Mouse (Mus musculus) neural tube, embryonic 13.5 days (tissue): ENCODE results near the gene Masp1. TPM values are rescaled to one million over a fixed set of nuclear protein-coding genes. Genes with fewer than 3 reads are reported as not detected.

Experiments used
- ATAC-seq: fragments of 200-750 bp; cut with Nextera tagmentation; 2 replicates; pipeline ENCODE4 v1.8.0; 2017; ENCODE audit warnings: low read depth, mild to moderate bottlenecking, moderate TSS enrichment, moderate library complexity
- H3K27ac ChIP-seq: fragments of 300-500 bp; sonication (generic); replicated peaks from 2 replicates; pipeline ENCODE4 v1.5.1; 2015; ENCODE audit warnings: moderate library complexity, mild to moderate bottlenecking, inconsistent platforms
- H3K27me3 ChIP-seq: fragments of 300-500 bp; sonication (generic); 2 replicates; pipeline ENCODE4 v1.6.1; 2015; ENCODE audit warnings: mild to moderate bottlenecking, inconsistent platforms
- H3K36me3 ChIP-seq: fragments of 300-500 bp; sonication (generic); 2 replicates; pipeline ENCODE4 v1.6.1; 2015; ENCODE audit warnings: mild to moderate bottlenecking, inconsistent platforms
- H3K4me1 ChIP-seq: fragments of 300-500 bp; sonication (generic); replicated peaks from 2 replicates; pipeline ENCODE4 v1.6.1; 2015; ENCODE audit warnings: inconsistent platforms
- H3K4me2 ChIP-seq: fragments of 300-500 bp; sonication (generic); 2 replicates; pipeline ENCODE4 v1.6.1; 2015; ENCODE audit warnings: inconsistent platforms, mild to moderate bottlenecking, moderate library complexity
- H3K4me3 ChIP-seq: fragments of 300-500 bp; sonication (generic); 2 replicates; pipeline ENCODE4 v1.5.1; 2015; ENCODE audit warnings: mild to moderate bottlenecking, inconsistent platforms
- H3K9ac ChIP-seq: fragments of 300-500 bp; sonication (generic); 2 replicates; pipeline ENCODE4 v1.6.1; 2015; ENCODE audit warnings: moderate library complexity, mild to moderate bottlenecking, inconsistent platforms
- H3K9me3 ChIP-seq: fragments of 300-500 bp; sonication (generic); 2 replicates; pipeline ENCODE4 v1.6.1; 2016; ENCODE audit warnings: inconsistent platforms
- WGBS: fragments of 180-500 bp; shearing (Covaris S2); methylation state at CpG from one replicate; pipeline ENCODE4 v1.1.7; 2015; 5-methylcytosine and 5-hydroxymethylcytosine counted together
- polyA plus RNA-seq: library from polyadenylated mRNA; unstranded; fragments of >200 nt; fragmentation: Nextera tagmentation; extraction: Ambion mirVana; gene quantifications from 2 replicates; pipeline ENCODE4 v1.2.1, GENCODE M21; 2015

The Masp1 gene
- polyA plus RNA-seq, result 30.0 and 34.4 TPM in 2 replicates

DNA sequence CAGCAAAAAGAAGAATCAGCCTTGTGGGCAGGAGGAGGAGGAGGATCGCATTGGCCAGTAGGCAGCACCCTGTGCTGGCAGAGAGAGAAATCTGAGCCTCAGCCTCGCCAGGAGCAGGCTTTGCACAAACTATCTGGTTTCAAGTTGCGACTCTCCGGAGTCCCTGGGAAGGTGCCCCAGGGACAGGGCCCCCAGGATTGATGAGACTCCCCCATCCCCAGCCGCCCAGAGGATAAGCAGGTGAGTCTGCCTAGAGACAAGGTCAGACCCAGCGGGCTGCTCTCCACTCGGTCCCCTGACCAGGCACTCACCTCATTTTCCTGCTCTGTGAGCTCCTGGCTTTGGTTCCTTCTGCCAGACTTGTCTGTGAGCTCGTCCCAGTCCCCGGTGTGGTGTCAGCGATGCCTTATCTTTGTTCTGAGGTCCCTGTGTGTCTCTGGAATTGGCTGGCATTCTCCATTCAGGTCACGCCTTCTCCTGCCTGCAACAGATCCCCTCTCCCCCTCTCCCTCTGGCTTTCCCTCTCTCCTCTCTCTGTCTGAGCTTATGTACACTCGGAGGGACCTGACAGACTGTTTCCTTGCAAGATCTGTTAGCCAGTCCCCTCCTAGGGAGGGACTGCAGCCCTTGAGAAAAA is at the start of gene Masp1, which contains the start of gene Rtp4:
TSS of gene Masp1 (minus strand) at position 581 of the 637 bp plus-strand sequence.
TSS of gene Rtp4 (plus strand) at position 57 of the 637 bp plus-strand sequence.
- H3K9me3 ChIP-seq, result no peaks in the 10 kb centered on the region
- H3K4me3 ChIP-seq, result peak within 1 kb of the TSS; percentile 42
- WGBS, result 1% methylated on average over 12 of the region's 12 CpGs
- no peaks in the 10 kb centered on the region for H3K36me3 ChIP-seq
- peaks cover 76% of the 10 kb centered on the region for H3K4me1 ChIP-seq
- H3K4me2 ChIP-seq, result peak within 1 kb of the TSS; percentile 59
- peak within 1 kb of the TSS; percentile 90 for H3K27ac ChIP-seq
- H3K27me3 ChIP-seq, result no peaks in the 10 kb centered on the region
- H3K9ac ChIP-seq, result peak within 1 kb of the TSS; percentile 71
- ATAC-seq, result peak; percentile 86

DNA sequence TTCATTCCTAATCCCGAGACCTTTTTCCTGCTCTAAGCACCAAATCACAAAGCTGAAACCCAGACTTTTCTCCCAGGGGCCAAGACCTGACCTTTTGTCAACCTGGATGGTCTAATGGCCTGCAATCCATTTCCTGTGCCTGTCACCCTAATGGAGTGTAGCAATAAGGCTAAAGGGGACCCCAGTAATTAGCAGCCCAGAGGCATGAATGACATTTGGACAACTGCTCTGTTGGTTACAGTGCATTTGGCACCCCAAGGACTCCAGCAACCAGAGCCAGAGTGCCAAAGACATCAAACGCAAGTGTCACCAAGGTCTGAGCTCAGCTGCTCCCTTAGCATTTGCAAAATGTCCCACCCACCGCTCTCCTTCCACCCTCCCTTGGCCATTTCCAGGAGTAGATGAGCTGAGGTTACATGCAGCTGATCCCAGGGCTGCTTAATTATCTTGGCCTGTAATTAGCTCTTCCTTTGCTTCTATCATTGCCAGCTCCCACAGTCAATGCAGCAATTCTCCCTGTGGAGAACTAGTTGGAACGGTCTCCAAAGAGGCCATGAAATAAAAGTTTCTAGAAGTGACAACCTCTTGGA is 47.8 kb upstream of the Masp1 start:
- H3K27me3 ChIP-seq, result no peaks in the 10 kb centered on the region
- H3K9ac ChIP-seq, result no peak overlapping the region
- H3K4me2 ChIP-seq, result no peak overlapping the region
- peak; percentile 32; the same call in 1 of the 2 replicates for ATAC-seq
- no peak overlapping the region for H3K4me3 ChIP-seq
- no peak overlapping the region for H3K27ac ChIP-seq
- WGBS, result 19% methylated on average over 4 of the region's 4 CpGs
- H3K4me1 ChIP-seq, result no peaks in the 10 kb centered on the region
- H3K9me3 ChIP-seq, result no peaks in the 10 kb centered on the region
- H3K36me3 ChIP-seq, result no peaks in the 10 kb centered on the region

DNA sequence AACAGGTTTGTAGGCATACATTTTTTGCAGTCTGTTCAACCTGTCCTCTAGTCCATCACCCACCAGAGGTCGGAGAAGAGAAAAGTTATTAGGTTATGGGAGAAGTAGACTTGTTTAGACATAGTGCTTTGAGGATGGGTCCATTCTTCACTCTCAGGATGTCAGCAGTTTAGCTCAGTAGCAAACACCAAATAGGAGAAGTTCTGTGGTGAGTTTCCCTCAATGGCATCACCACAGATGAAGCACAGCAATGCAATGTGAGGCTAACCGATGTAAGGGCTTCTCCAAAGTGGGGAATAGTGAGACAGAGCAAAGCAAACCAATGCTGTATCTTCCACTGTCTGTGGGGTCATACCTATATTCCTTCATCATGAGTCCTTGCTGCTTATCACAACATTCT is 37.1 kb upstream of the Masp1 start:
- no peak overlapping the region for H3K9ac ChIP-seq
- H3K4me3 ChIP-seq, result no peak overlapping the region
- no peak overlapping the region for H3K27ac ChIP-seq
- no peaks in the 10 kb centered on the region for H3K9me3 ChIP-seq
- H3K36me3 ChIP-seq, result no peaks in the 10 kb centered on the region
- no peak overlapping the region for H3K4me2 ChIP-seq
- 88% methylated on average over 2 of the region's 2 CpGs for WGBS
- ATAC-seq, result no peak
- H3K4me1 ChIP-seq, result no peaks in the 10 kb centered on the region
- H3K27me3 ChIP-seq, result no peaks in the 10 kb centered on the region

- Histone ChIP-seq H3K9ac (no peak overlapping the region), H3K4me1 (no peaks in the 10 kb centered on the region), H3K27ac (no peak overlapping the region), H3K27me3 (no peaks in the 10 kb centered on the region), H3K9me3 (no peaks in the 10 kb centered on the region), H3K4me2 (no peak overlapping the region), H3K4me3 (no peak overlapping the region), H3K36me3 (no peaks in the 10 kb centered on the region)
- WGBS, result 95% methylated on average over 5 of the region's 5 CpGs
- ATAC-seq, result no peak
Observed at GRCm38 (mm10) chr16:23557195-23557594, 36.6 kb upstream of the Masp1 start.

DNA sequence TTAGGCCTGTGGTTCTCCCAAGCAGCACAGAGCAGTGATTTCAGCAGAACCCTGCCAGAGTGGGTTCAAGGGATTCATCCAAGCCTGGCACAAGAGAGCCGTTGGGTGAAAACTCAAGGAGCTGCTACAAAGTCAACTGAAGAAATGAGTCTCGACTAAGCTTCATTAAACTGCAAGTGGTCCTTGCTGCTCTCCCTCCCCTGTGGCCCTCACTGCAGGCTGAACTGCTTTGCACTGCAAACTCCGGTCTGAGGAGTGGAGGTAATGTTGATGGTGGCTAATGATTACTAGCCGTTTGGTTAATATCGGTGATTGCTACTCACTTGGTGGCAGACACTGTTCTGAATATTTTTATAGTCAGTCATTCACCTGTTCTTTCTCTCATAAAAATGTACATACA is 34.1 kb upstream of the Masp1 start:
- Histone ChIP-seq H3K36me3 (no peaks in the 10 kb centered on the region), H3K4me2 (no peak overlapping the region), H3K9ac (no peak overlapping the region), H3K27me3 (no peaks in the 10 kb centered on the region), H3K9me3 (no peaks in the 10 kb centered on the region), H3K4me3 (no peak overlapping the region), H3K4me1 (no peaks in the 10 kb centered on the region; the same call in 1 of the 2 replicates), H3K27ac (no peak overlapping the region)
- WGBS, result 72% methylated on average over 5 of the region's 5 CpGs
- ATAC-seq, result no peak

DNA sequence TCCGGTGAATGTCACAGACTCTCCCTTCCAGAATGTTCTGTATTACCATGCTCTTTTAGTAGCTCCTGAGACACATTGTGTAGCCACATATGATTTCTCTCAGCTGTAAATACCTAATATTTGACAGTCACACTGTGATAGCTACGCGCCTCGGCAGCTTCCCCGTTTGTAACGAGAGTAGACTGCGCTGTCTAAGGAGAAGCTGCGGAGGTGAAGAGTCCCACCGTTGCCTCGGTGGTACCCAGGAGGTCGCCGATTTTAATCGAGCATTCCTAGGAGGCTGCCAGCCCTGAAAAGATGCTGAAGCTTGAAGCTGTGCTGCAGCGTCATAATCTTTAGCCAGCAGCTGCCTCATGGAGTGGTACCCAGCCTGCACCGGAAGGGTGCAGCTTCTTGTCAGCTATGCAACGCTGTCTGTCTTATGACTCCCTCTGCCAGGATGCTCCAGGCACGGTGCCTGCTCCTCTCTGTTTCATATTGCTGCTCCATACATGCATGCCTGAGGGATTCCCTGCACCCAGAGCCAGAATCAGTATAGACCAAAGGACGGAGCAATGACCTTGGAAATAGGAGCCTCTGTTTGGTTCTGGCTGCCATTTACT is 30.5 kb upstream of the Masp1 start:
- peak; percentile 60 for ATAC-seq
- H3K27ac ChIP-seq, result 0 out of 2 replicates have a peak overlapping the region, but pooled peaks have one; percentile 13
- H3K4me2 ChIP-seq, result no peak overlapping the region
- H3K9ac ChIP-seq, result 0 out of 2 replicates have a peak overlapping the region, but pooled peaks have one; percentile 22
- no peaks in the 10 kb centered on the region for H3K9me3 ChIP-seq
- WGBS, result 74% methylated on average over 18 of the region's 18 CpGs
- H3K36me3 ChIP-seq, result no peaks in the 10 kb centered on the region
- no peaks in the 10 kb centered on the region for H3K27me3 ChIP-seq
- H3K4me1 ChIP-seq, result no peaks in the 10 kb centered on the region; the same call in 1 of the 2 replicates
- H3K4me3 ChIP-seq, result no peak overlapping the region

- Histone ChIP-seq H3K4me2 (no peak overlapping the region), H3K9ac (0 out of 2 replicates have a peak overlapping the region, but pooled peaks have one; percentile 22), H3K4me1 (no peaks in the 10 kb centered on the region; the same call in 1 of the 2 replicates), H3K27ac (0 out of 2 replicates have a peak overlapping the region, but pooled peaks have one; percentile 13), H3K9me3 (no peaks in the 10 kb centered on the region), H3K4me3 (no peak overlapping the region), H3K36me3 (no peaks in the 10 kb centered on the region), H3K27me3 (no peaks in the 10 kb centered on the region)
- 49% methylated on average over 8 of the region's 8 CpGs for WGBS
- ATAC-seq, result peak; percentile 66; the same call in 1 of the 2 replicates
Observed at GRCm38 (mm10) chr16:23550346-23550980, 29.8 kb upstream of the Masp1 start.

DNA sequence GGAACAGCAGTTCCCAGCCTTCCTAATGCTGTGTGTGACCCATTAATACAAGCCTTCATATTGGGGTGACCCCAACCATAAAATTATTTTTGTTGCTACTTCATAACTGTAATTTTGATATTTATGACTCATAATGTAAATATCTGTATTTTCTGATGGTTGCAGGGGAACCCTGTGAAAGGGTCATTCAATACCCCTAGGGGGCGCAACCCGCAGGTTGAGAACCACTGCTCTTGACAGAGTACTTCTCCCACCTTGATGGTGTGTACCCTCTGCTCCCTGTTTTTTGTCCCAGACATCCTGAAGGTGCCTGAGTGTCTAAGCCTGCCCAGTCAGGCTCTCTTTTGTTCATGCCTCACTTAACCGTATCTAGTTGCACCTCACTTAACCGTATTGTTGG is 27.2 kb upstream of the Masp1 start:
- Histone ChIP-seq H3K4me1 (peaks cover 7% of the 10 kb centered on the region; the same call in 1 of the 2 replicates), H3K9ac (no peak overlapping the region), H3K4me3 (no peak overlapping the region), H3K27me3 (no peaks in the 10 kb centered on the region; the same call in 1 of the 2 replicates), H3K36me3 (no peaks in the 10 kb centered on the region), H3K27ac (no peak overlapping the region), H3K9me3 (no peaks in the 10 kb centered on the region), H3K4me2 (no peak overlapping the region)
- 84% methylated on average over 4 of the region's 4 CpGs for WGBS
- no peak for ATAC-seq

- Histone ChIP-seq H3K36me3 (no peaks in the 10 kb centered on the region), H3K4me2 (no peak overlapping the region), H3K4me1 (0 out of 2 replicates have a peak, but pooled peaks cover 7% of the 10 kb centered on the region), H3K27me3 (no peaks in the 10 kb centered on the region; the same call in 1 of the 2 replicates), H3K4me3 (no peak overlapping the region), H3K9ac (no peak overlapping the region), H3K9me3 (no peaks in the 10 kb centered on the region), H3K27ac (no peak overlapping the region)
- 39% methylated on average over 7 of the region's 7 CpGs for WGBS
- no peak for ATAC-seq
Observed at GRCm38 (mm10) chr16:23544361-23544760, 23.7 kb upstream of the Masp1 start.

- Histone ChIP-seq H3K36me3 (no peaks in the 10 kb centered on the region), H3K27ac (no peak overlapping the region), H3K4me3 (no peak overlapping the region), H3K4me1 (0 out of 2 replicates have a peak, but pooled peaks cover 7% of the 10 kb centered on the region), H3K9me3 (no peaks in the 10 kb centered on the region), H3K9ac (no peak overlapping the region), H3K4me2 (no peak overlapping the region), H3K27me3 (no peaks in the 10 kb centered on the region; the same call in 1 of the 2 replicates)
- no peak for ATAC-seq
- 74% methylated on average over 4 of the region's 4 CpGs for WGBS
Observed at GRCm38 (mm10) chr16:23542866-23543265, 22.3 kb upstream of the Masp1 start.

DNA sequence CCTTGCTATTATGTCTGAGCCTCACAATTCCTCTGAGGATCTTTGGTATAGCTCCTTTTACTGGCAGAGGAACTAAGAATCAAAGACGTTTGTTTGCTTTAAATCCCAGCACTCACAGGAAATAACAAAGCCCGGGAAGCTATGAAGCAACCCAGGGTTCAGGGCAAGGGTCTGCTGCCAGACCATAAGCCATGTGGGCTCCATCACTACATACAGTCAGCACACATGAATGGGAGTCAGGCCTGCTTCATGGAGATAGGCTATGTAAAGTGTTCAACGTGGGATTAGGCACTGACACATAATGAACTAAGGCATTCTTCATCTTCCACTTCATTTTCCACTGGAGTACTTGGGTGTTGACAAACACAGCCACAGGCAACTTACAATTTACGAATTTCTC is 20.4 kb upstream of the Masp1 start:
- Histone ChIP-seq H3K27ac (no peak overlapping the region), H3K4me1 (0 out of 2 replicates have a peak, but pooled peaks cover 7% of the 10 kb centered on the region), H3K4me3 (no peak overlapping the region), H3K36me3 (no peaks in the 10 kb centered on the region), H3K9ac (no peak overlapping the region), H3K27me3 (no peaks in the 10 kb centered on the region; the same call in 1 of the 2 replicates), H3K4me2 (no peak overlapping the region), H3K9me3 (no peaks in the 10 kb centered on the region)
- WGBS, result 74% methylated on average over 4 of the region's 4 CpGs
- ATAC-seq, result no peak

DNA sequence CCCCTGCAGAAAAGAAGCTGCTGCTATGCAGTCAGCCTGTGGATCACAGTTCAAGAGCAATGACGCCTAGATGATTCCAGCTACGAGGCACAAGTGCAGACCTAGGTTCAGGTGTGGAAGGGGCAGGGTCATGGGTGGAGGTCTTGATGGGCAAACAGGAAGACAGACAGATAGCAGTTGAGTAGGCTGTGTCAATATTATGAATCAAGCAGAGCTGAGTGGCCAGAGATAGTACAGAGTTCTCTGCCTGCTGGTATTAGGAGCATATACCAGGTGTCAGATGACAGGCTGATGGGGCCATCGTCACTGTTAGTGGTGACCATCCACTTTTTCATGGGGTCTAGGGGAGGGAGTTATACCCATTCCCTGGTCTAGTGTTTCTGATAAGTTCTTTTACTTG is 13.1 kb upstream of the Masp1 start:
- Histone ChIP-seq H3K36me3 (no peaks in the 10 kb centered on the region), H3K9ac (no peak overlapping the region), H3K4me3 (no peak overlapping the region), H3K27ac (no peak overlapping the region), H3K4me2 (no peak overlapping the region), H3K27me3 (no peaks in the 10 kb centered on the region), H3K9me3 (no peaks in the 10 kb centered on the region), H3K4me1 (no peaks in the 10 kb centered on the region)
- ATAC-seq, result no peak
- 92% methylated on average over 3 of the region's 3 CpGs for WGBS
